Mouse (Mus musculus) liver, adult 2 months (tissue): ENCODE results near the gene E2f4. TPM values are rescaled to one million over a fixed set of nuclear protein-coding genes. Genes with fewer than 3 reads are reported as not detected.

Source experiments
- DNase-seq: peaks from one replicate; pipeline ENCODE4 v3.0.0-alpha.2; 2011; ENCODE audit warnings: low read depth, low spot score; ENCODE audit errors: extremely low read depth
- H3K27ac ChIP-seq: fragments of 200-500 bp; replicated peaks from 2 replicates; pipeline ENCODE4 v1.5.1; 2012; ENCODE audit warnings: low read depth, mild to moderate bottlenecking, control low read depth, inconsistent platforms, low read length; ENCODE audit not compliant: insufficient read depth
- H3K27me3 ChIP-seq: fragments of 200-500 bp; 2 replicates; pipeline ENCODE4 v1.6.1; 2012; ENCODE audit warnings: mild to moderate bottlenecking, moderate library complexity, low read length, inconsistent platforms; ENCODE audit not compliant: control insufficient read depth, insufficient read depth
- H3K36me3 ChIP-seq: fragments of 200-500 bp; 2 replicates; pipeline ENCODE4 v1.6.1; 2012; ENCODE audit warnings: low read length, inconsistent platforms; ENCODE audit not compliant: control insufficient read depth, insufficient read depth
- H3K4me1 ChIP-seq: fragments of 200-500 bp; 2 replicates; pipeline ENCODE4 v1.6.1; 2011; ENCODE audit warnings: low read length; ENCODE audit not compliant: control insufficient read depth, insufficient read depth
- H3K4me3 ChIP-seq: fragments of 200-500 bp; 2 replicates; pipeline ENCODE4 v1.5.1; 2011; ENCODE audit warnings: low read depth, mild to moderate bottlenecking, control low read depth, low read length, moderate library complexity; ENCODE audit not compliant: insufficient read depth
- H3K79me2 ChIP-seq: fragments of 200-500 bp; 2 replicates; pipeline ENCODE4 v1.6.1; 2012; ENCODE audit warnings: inconsistent platforms, mild to moderate bottlenecking, low read length, moderate library complexity; ENCODE audit not compliant: control insufficient read depth, insufficient read depth
- H3K9ac ChIP-seq: fragments of 200-500 bp; 2 replicates; pipeline ENCODE4 v1.6.1; 2012; ENCODE audit warnings: low read depth, mild to moderate bottlenecking, control low read depth, inconsistent platforms, low read length
- CTCF ChIP-seq: fragments of 200-500 bp; IDR thresholded peaks from 2 replicates; pipeline ENCODE4 v1.5.1; 2011; ENCODE audit warnings: low read depth, low read length, control low read depth
- POLR2A ChIP-seq: fragments of 200-500 bp; IDR thresholded peaks from 2 replicates; pipeline ENCODE4 v1.6.1; 2011; ENCODE audit warnings: low read length, control low read depth; ENCODE audit not compliant: insufficient read depth; ENCODE audit errors: extremely low read depth
- WGBS: fragments of 180-500 bp; shearing (Covaris S2); methylation state at CpG from one replicate; pipeline ENCODE4 v1.1.7; 2018; 5-methylcytosine and 5-hydroxymethylcytosine counted together
- polyA plus RNA-seq: library from polyadenylated mRNA; depleted of rRNA; stranded (reverse); fragments of >200 nt; gene quantifications from 2 replicates; pipeline ENCODE4 v1.2.3, GENCODE M21; 2012
- total RNA-seq: library from RNA; depleted of rRNA; stranded (reverse); fragments of >200 nt; gene quantifications from 2 replicates; pipeline ENCODE4 v1.2.3, GENCODE M21; 2014

Gene E2f4
- total and polyA plus RNA-seq, 2 experiments, result 4.4 to 59.0 TPM

GRCm38 (mm10) chr8:105303396-105303795 lies 5.9 kb downstream of the E2f4 start:
- Histone ChIP-seq H3K9ac (no peak overlapping the region), H3K4me3 (no peak overlapping the region), H3K36me3 (peaks cover 19% of the 10 kb centered on the region), H3K79me2 (peaks cover 2% of the 10 kb centered on the region), H3K27me3 (no peaks in the 10 kb centered on the region), H3K4me1 (peaks cover 12% of the 10 kb centered on the region), H3K27ac (no peak overlapping the region)
- 79% methylated on average over 8 of the region's 8 CpGs for whole genome bisulfite sequencing
- DNase-seq, result no peak
- TF ChIP-seq CTCF, result no peak

GRCm38 (mm10) chr8:105303874-105304273 lies 6.4 kb downstream of the E2f4 start:
- TF ChIP-seq POLR2A (no peak), CTCF (no peak)

GRCm38 (mm10) chr8:105304325-105305210 lies 7.1 kb downstream of the E2f4 start:
- Histone ChIP-seq H3K36me3 (peaks cover 17% of the 10 kb centered on the region), H3K27ac (no peak overlapping the region), H3K4me3 (no peak overlapping the region), H3K9ac (no peak overlapping the region), H3K79me2 (no peaks in the 10 kb centered on the region), H3K27me3 (no peaks in the 10 kb centered on the region), H3K4me1 (peaks cover 5% of the 10 kb centered on the region)
- WGBS, result 49% methylated on average over 9 of the region's 9 CpGs
- DNase-seq, result no peak
- TF ChIP-seq CTCF (no peak), POLR2A (no peak)

More at GRCm38 (mm10) chr8:105303874-105304273, 6.4 kb downstream of the E2f4 start:
- no peaks in the 10 kb centered on the region for H3K27me3 ChIP-seq
- peaks cover 19% of the 10 kb centered on the region for H3K36me3 ChIP-seq
- no peak overlapping the region for H3K9ac ChIP-seq
- peaks cover 7% of the 10 kb centered on the region for H3K4me1 ChIP-seq
- H3K79me2 ChIP-seq, result no peaks in the 10 kb centered on the region; the same call in 1 of the 2 replicates
- 77% methylated on average over 9 of the region's 9 CpGs for WGBS
- H3K4me3 ChIP-seq, result no peak overlapping the region
- no peak overlapping the region for H3K27ac ChIP-seq
- no peak for DNase-seq

GRCm38 (mm10) chr8:105305211-105306145 lies 8.0 kb downstream of the E2f4 start, which contains the start of gene Elmo3:
Gene Elmo3 (plus strand): TSS chr8:105305601.
- Histone ChIP-seq H3K27ac (peak within 1 kb of the TSS; percentile 90), H3K4me3 (peak within 1 kb of the TSS; percentile 85), H3K36me3 (peaks cover 17% of the 10 kb centered on the region), H3K27me3 (no peaks in the 10 kb centered on the region), H3K79me2 (no peaks in the 10 kb centered on the region), H3K9ac (peak within 1 kb of the TSS; percentile 88), H3K4me1 (peaks cover 5% of the 10 kb centered on the region)
- DNase-seq, result peak; percentile 74
- no peak for TF ChIP-seq CTCF
- TF ChIP-seq POLR2A, result peak; percentile 81
- 7% methylated on average over 30 of the region's 30 CpGs for WGBS

- no peaks in the 10 kb centered on the region for H3K27me3 ChIP-seq
- peak overlapping the region; percentile 85; the same call in 1 of the 2 replicates for H3K4me3 ChIP-seq
- no peaks in the 10 kb centered on the region for H3K79me2 ChIP-seq
- DNase-seq, result no peak
- no peak overlapping the region for H3K27ac ChIP-seq
- WGBS, result 37% methylated on average over 5 of the region's 5 CpGs
- H3K9ac ChIP-seq, result peak overlapping the region; percentile 88
- peaks cover 16% of the 10 kb centered on the region for H3K36me3 ChIP-seq
- H3K4me1 ChIP-seq, result peaks cover 5% of the 10 kb centered on the region
- TF ChIP-seq CTCF (no peak), POLR2A (no peak)
Measured at GRCm38 (mm10) chr8:105306146-105306691, 8.8 kb downstream of the E2f4 start.
